Mouse (Mus musculus): ENCODE measurements around the gene Hnf4a. TPM values are rescaled to one million over a fixed set of nuclear protein-coding genes. Genes with fewer than 3 reads are reported as not detected.

Hnf4a gene
- polyA plus RNA-seq, 1 experiment = 0.08 TPM

GRCm38 (mm10) chr2:163466771-163467170, 39.8 kb upstream of the Hnf4a start:
- Histone ChIP-seq H3K9me3 (no peaks in the 10 kb centered on the region), H3K4me3 (replicated peaks) (no peak overlapping the region), H3K36me3 (replicated peaks; ENCODE audit: low read length) (peaks cover 35% of the 10 kb centered on the region), H3K27me3 (replicated peaks) (peaks cover 2% of the 10 kb centered on the region), H3K4me1 (peaks cover 9% of the 10 kb centered on the region)
- TF ChIP-seq GATA1 (IDR thresholded peaks at IDR 0.05; ENCODE audit: borderline replicate concordance, low read length) = no peak

GRCm38 (mm10) chr2:163467585-163467984, 39.0 kb upstream of the Hnf4a start:
- TF ChIP-seq FLI1 (IDR thresholded peaks at IDR 0.05; ENCODE audit: low read length) (no peak), GATA1 (IDR thresholded peaks at IDR 0.05; ENCODE audit: borderline replicate concordance, low read length) (no peak)
- H3K36me3 ChIP-seq (replicated peaks; ENCODE audit: low read length) = peaks cover 35% of the 10 kb centered on the region
- peaks cover 17% of the 10 kb centered on the region for H3K4me1 ChIP-seq
- peaks cover under 1% of the 10 kb centered on the region for H3K27me3 ChIP-seq (replicated peaks)
- H3K4me3 ChIP-seq (replicated peaks) = no peak overlapping the region
- H3K9me3 ChIP-seq = no peaks in the 10 kb centered on the region

GRCm38 (mm10) chr2:163468866-163469265, 37.7 kb upstream of the Hnf4a start:
- Histone ChIP-seq H3K36me3 (replicated peaks; ENCODE audit: low read length) (peaks cover 35% of the 10 kb centered on the region), H3K27me3 (replicated peaks) (no peaks in the 10 kb centered on the region), H3K9me3 (no peaks in the 10 kb centered on the region), H3K4me3 (replicated peaks) (no peak overlapping the region), H3K4me1 (peaks cover 22% of the 10 kb centered on the region)
- TF ChIP-seq FLI1 (IDR thresholded peaks at IDR 0.05; ENCODE audit: low read length) (no peak), GATA1 (IDR thresholded peaks at IDR 0.05; ENCODE audit: borderline replicate concordance, low read length) (no peak)

GRCm38 (mm10) chr2:163469711-163470110, 36.9 kb upstream of the Hnf4a start:
- Histone ChIP-seq H3K27me3 (replicated peaks) (no peaks in the 10 kb centered on the region), H3K4me1 (peaks cover 22% of the 10 kb centered on the region), H3K36me3 (replicated peaks; ENCODE audit: low read length) (peaks cover 35% of the 10 kb centered on the region), H3K9me3 (no peaks in the 10 kb centered on the region), H3K4me3 (replicated peaks) (peak overlapping the region; percentile 4)
- no peak for TF ChIP-seq FLI1 (IDR thresholded peaks at IDR 0.05; ENCODE audit: low read length)
- no peak for TF ChIP-seq GATA1 (IDR thresholded peaks at IDR 0.05; ENCODE audit: borderline replicate concordance, low read length)

- TF ChIP-seq GATA1 (IDR thresholded peaks at IDR 0.05; ENCODE audit: borderline replicate concordance, low read length) (no peak), FLI1 (IDR thresholded peaks at IDR 0.05; ENCODE audit: low read length) (no peak)
- peak overlapping the region; percentile 93 for H3K4me3 ChIP-seq (replicated peaks)
- peaks cover 35% of the 10 kb centered on the region for H3K36me3 ChIP-seq (replicated peaks; ENCODE audit: low read length)
- no peaks in the 10 kb centered on the region for H3K27me3 ChIP-seq (replicated peaks)
- H3K4me1 ChIP-seq = peaks cover 22% of the 10 kb centered on the region
- H3K9me3 ChIP-seq = no peaks in the 10 kb centered on the region
Measured at GRCm38 (mm10) chr2:163471136-163471535, 35.5 kb upstream of the Hnf4a start.

GRCm38 (mm10) chr2:163471710-163472465, 34.7 kb upstream of the Hnf4a start:
- no peak for TF ChIP-seq FLI1 (IDR thresholded peaks at IDR 0.05; ENCODE audit: low read length)
- no peak for TF ChIP-seq GATA1 (IDR thresholded peaks at IDR 0.05; ENCODE audit: borderline replicate concordance, low read length)

GRCm38 (mm10) chr2:163472466-163472851, 34.1 kb upstream of the Hnf4a start, which contains the start of gene Fitm2:
TSS of gene Fitm2 (minus strand) at chr2:163472629.
- H3K36me3 ChIP-seq (replicated peaks; ENCODE audit: low read length) = peaks cover 26% of the 10 kb centered on the region
- H3K4me3 ChIP-seq (replicated peaks) = peak within 1 kb of the TSS; percentile 93
- H3K4me1 ChIP-seq = peaks cover 22% of the 10 kb centered on the region
- peaks cover 4% of the 10 kb centered on the region for H3K27me3 ChIP-seq (replicated peaks)
- H3K9me3 ChIP-seq = no peaks in the 10 kb centered on the region
- TF ChIP-seq GATA1 (IDR thresholded peaks at IDR 0.05; ENCODE audit: borderline replicate concordance, low read length) = no peak

More at GRCm38 (mm10) chr2:163471710-163472465, 34.7 kb upstream of the Hnf4a start:
- Histone ChIP-seq H3K4me1 (peaks cover 22% of the 10 kb centered on the region), H3K36me3 (replicated peaks; ENCODE audit: low read length) (peaks cover 29% of the 10 kb centered on the region), H3K9me3 (no peaks in the 10 kb centered on the region), H3K4me3 (replicated peaks) (peak overlapping the region; percentile 93), H3K27me3 (replicated peaks) (no peaks in the 10 kb centered on the region)

GRCm38 (mm10) chr2:163480191-163480825, 26.3 kb upstream of the Hnf4a start:
- no peak for TF ChIP-seq FLI1 (IDR thresholded peaks at IDR 0.05; ENCODE audit: low read length)
- TF ChIP-seq GATA1 (IDR thresholded peaks at IDR 0.05; ENCODE audit: borderline replicate concordance, low read length) = no peak
- no peaks in the 10 kb centered on the region for H3K36me3 ChIP-seq (replicated peaks; ENCODE audit: low read length)
- H3K9me3 ChIP-seq = no peaks in the 10 kb centered on the region
- no peak overlapping the region for H3K4me3 ChIP-seq (replicated peaks)
- peaks cover 43% of the 10 kb centered on the region for H3K27me3 ChIP-seq (replicated peaks)
- H3K4me1 ChIP-seq = peaks cover 12% of the 10 kb centered on the region

GRCm38 (mm10) chr2:163481539-163482029, 25.0 kb upstream of the Hnf4a start:
- TF ChIP-seq GATA1 (IDR thresholded peaks at IDR 0.05; ENCODE audit: borderline replicate concordance, low read length) (no peak), FLI1 (IDR thresholded peaks at IDR 0.05; ENCODE audit: low read length) (no peak)
- Histone ChIP-seq H3K4me1 (peaks cover 12% of the 10 kb centered on the region), H3K36me3 (replicated peaks; ENCODE audit: low read length) (no peaks in the 10 kb centered on the region), H3K4me3 (replicated peaks) (peak overlapping the region; percentile 46), H3K9me3 (peaks cover 2% of the 10 kb centered on the region), H3K27me3 (replicated peaks) (peaks cover 47% of the 10 kb centered on the region)

- Histone ChIP-seq H3K4me1 (no peaks in the 10 kb centered on the region), H3K4me3 (replicated peaks) (no peak overlapping the region), H3K27me3 (replicated peaks) (peaks cover 42% of the 10 kb centered on the region), H3K9me3 (peaks cover 5% of the 10 kb centered on the region), H3K36me3 (replicated peaks; ENCODE audit: low read length) (no peaks in the 10 kb centered on the region)
- no peak for TF ChIP-seq FLI1 (IDR thresholded peaks at IDR 0.05; ENCODE audit: low read length)
Measured at GRCm38 (mm10) chr2:163487360-163487759, 19.2 kb upstream of the Hnf4a start.

Data from megakaryocyte, embryonic 14.5 days (primary cell).